Mouse (Mus musculus) E14TG2a.4 (cell line): ENCODE measurements around the gene Dtx1.

Experiments used
- CTCF ChIP-seq: conservative IDR thresholded peaks from 2 replicates; pipeline ENCODE4 v1.5.1; 2014; ENCODE audit warnings: low read length
- NANOG ChIP-seq: IDR thresholded peaks from 2 replicates; pipeline ENCODE4 v1.6.1; 2014; ENCODE audit warnings: borderline replicate concordance, low read length, mixed read lengths
- POU5F1 ChIP-seq: IDR thresholded peaks from 2 replicates; pipeline ENCODE4 v1.6.1; 2014; ENCODE audit warnings: low read length, borderline replicate concordance

GRCm38 (mm10) chr5:120706541-120706940 is 5.2 kb downstream of the Dtx1 start:
- TF ChIP-seq CTCF (no peak), POU5F1 (no peak), NANOG (no peak)
